Mouse (Mus musculus) CH12.LX (cell line): ENCODE measurements at regions not wholly inside any gene's neighbourhood (a gene's known extent, or its start where the extent isn't known, plus 50 kb on each side); places are given as distances from the start of the nearest gene placed in this dataset.

ENCODE experiments used
- CTCF ChIP-seq, 2 experiments: IDR thresholded peaks in 1 of 2; conservative IDR thresholded peaks in 1 of 2; 2 replicates each; pipeline ENCODE4 v1.5.1; 2011 to 2012; ENCODE audit warnings: low read depth in 2 of 2, low read length in 2 of 2, improper control_type of control experiment in 1 of 2, inconsistent platforms in 1 of 2, mild to moderate bottlenecking in 1 of 2, moderate library complexity in 1 of 2
- ELF1 ChIP-seq: IDR thresholded peaks from 2 replicates; pipeline ENCODE4 v1.6.1; 2014; ENCODE audit warnings: low read depth, mild to moderate bottlenecking, inconsistent platforms, low read length, improper control_type of control experiment
- EP300 ChIP-seq: IDR thresholded peaks from 2 replicates; pipeline ENCODE4 v1.6.1; 2011; ENCODE audit warnings: low read length, improper control_type of control experiment
- GABPA ChIP-seq: IDR thresholded peaks from 2 replicates; pipeline ENCODE4 v1.6.1; 2012; ENCODE audit warnings: low read depth, low read length, improper control_type of control experiment, inconsistent platforms; ENCODE audit not compliant: insufficient replicate concordance
- MAZ ChIP-seq: IDR thresholded peaks from 2 replicates; pipeline ENCODE4 v1.6.1; 2012; ENCODE audit warnings: low read depth, mild to moderate bottlenecking, inconsistent platforms, low read length, improper control_type of control experiment, moderate library complexity
- MEF2A ChIP-seq: IDR thresholded peaks from 2 replicates; pipeline ENCODE4 v1.6.1; 2014; ENCODE audit warnings: low read depth, mild to moderate bottlenecking, inconsistent platforms, low read length, improper control_type of control experiment, borderline replicate concordance
- NRF1 ChIP-seq: IDR thresholded peaks from 2 replicates; pipeline ENCODE4 v1.6.1; 2014; ENCODE audit warnings: low read depth, mild to moderate bottlenecking, inconsistent platforms, low read length, improper control_type of control experiment, moderate library complexity
- POLR2A ChIP-seq: IDR thresholded peaks from 2 replicates; pipeline ENCODE4 v1.6.1; 2011; ENCODE audit warnings: low read depth, mild to moderate bottlenecking, improper control_type of control experiment, low read length
- TCF12 ChIP-seq: IDR thresholded peaks from 2 replicates; pipeline ENCODE4 v1.6.1; 2014; ENCODE audit warnings: low read depth, mild to moderate bottlenecking, inconsistent platforms, low read length, improper control_type of control experiment
- ZNF384 ChIP-seq: IDR thresholded peaks from 2 replicates; pipeline ENCODE4 v1.6.1; 2012; ENCODE audit warnings: low read depth, low read length, improper control_type of control experiment, inconsistent platforms

- TF ChIP-seq ZNF384 (no peak), EP300 (no peak), TCF12 (no peak), POLR2A (no peak), MEF2A (no peak), MAZ (no peak), CTCF (conservative IDR thresholded peaks at IDR 0.05 in 1 of 2, IDR thresholded peaks at IDR 0.05 in 1 of 2; ENCODE audit: low read depth in 2 of 2, low read length in 2 of 2) (no peak), GABPA (no peak), NRF1 (no peak), ELF1 (no peak)
Observed at GRCm38 (mm10) chr17:7548456-7548855, 163.2 kb upstream of the Unc93a2 start.
